Mouse (Mus musculus) bone marrow macrophage, adult 2 months (primary cell): Measurements from ENCODE around the gene Prune2.

Experiments used
- CTCF ChIP-seq: IDR thresholded peaks from 2 replicates; pipeline ENCODE4 v1.5.1; 2012; ENCODE audit warnings: low read depth, mild to moderate bottlenecking, low read length, moderate library complexity
- POLR2A ChIP-seq: IDR thresholded peaks from 2 replicates; pipeline ENCODE4 v1.6.1; 2012; ENCODE audit warnings: mild to moderate bottlenecking, low read depth, low read length, borderline replicate concordance

GRCm38 (mm10) chr19:17180506-17180905 is 224.6 kb downstream of the Prune2 start:
- no peak for TF ChIP-seq CTCF
- TF ChIP-seq POLR2A, result no peak
